10 mouse cellular contexts compared by ENCODE assay signal in the genomic region with DNA sequence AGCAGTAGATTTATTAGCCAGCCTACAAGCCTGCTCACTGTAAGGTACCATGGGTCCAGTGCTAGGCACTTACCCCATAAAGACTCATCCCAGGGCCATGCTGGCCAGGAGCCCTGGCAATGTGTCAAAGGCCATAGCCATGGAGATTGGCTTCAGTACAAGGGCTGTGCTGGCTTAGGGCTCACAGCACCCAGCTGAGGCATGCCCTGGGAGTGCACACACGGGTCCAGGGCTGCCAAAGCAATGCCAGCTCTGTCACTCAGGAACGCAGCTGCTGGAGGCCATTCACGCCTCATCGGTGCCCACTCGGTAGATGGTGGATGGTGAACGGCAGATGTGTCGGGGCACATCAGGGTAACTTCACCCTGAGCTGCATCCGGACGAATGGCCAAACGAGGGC. TPM values are rescaled to one million over a fixed set of nuclear protein-coding genes. Genes with fewer than 3 reads are reported as not detected.
A peak's percentile ranks its signal among the peaks of the same experiment; 100 is the strongest.
DNase-seq lines count a peak whose midpoint lies in the region; ATAC-seq and TF ChIP-seq lines count a peak whose summit lies in the region.
"Had no signal": no experiment of that assay in that cellular context is flagged by ENCODE, and none has a peak within 500 bp of the region (broad histone marks: within the 10 kb centered on the region; RNA-seq: fewer than 3 reads in every experiment).

No protein-coding gene starts in this region.

- no peak for ATAC-seq in kidney, embryonic 14.5 days (ENCODE audit: low FRiP score, low TSS enrichment)

- no peaks in the 10 kb centered on the region for H3K9me3 ChIP-seq in kidney, embryonic 14.5 days (ENCODE audit: control insufficient read depth, low read length)

- H3K27me3 ChIP-seq in kidney, embryonic 14.5 days (ENCODE audit: control insufficient read depth, insufficient read depth, low read length), result no peaks in the 10 kb centered on the region

- H3K36me3 ChIP-seq in kidney, embryonic 14.5 days (ENCODE audit: control insufficient read depth, insufficient read depth, low read length), result no peaks in the 10 kb centered on the region

- DNase-seq in kidney, adult 11 months, result peak; percentile 96
- peak; percentile 90 for DNase-seq in adrenal gland, postnatal 25 days
- DNase-seq in gastrocnemius, postnatal 25 days, result peak; percentile 78
- peak; percentile 65 to 76 for DNase-seq in layer of hippocampus, adult 2 months (ENCODE audit: low spot score in 2 of 2)
- DNase-seq in retina, postnatal 1 day, result peak; percentile 89
- no peak for DNase-seq in thymus, postnatal 36 days
- no peak for DNase-seq in lung, postnatal 14 days
- DNase-seq: lung, embryonic 14.5 days had no signal

- no peak overlapping the region for H3K9ac ChIP-seq in kidney, embryonic 14.5 days (ENCODE audit: low read depth, low read length)
- H3K9ac ChIP-seq: lung, embryonic 14.5 days had no signal

- no peak overlapping the region for H3K4me3 ChIP-seq in kidney, embryonic 14.5 days (ENCODE audit: low read length)
- no peak overlapping the region; the same call in 1 of the 2 replicates for H3K4me3 ChIP-seq in layer of hippocampus, adult 2 months

- no peak overlapping the region for H3K4me2 ChIP-seq in kidney, embryonic 14.5 days (replicated peaks; ENCODE audit: low read depth, low read length)
- H3K4me2 ChIP-seq: lung, embryonic 14.5 days had no signal

- 67% methylated on average over 10 of the region's 10 CpGs for WGBS in kidney, embryonic 14.5 days

- peak; percentile 16; the same call in 1 of the 2 replicates for TF ChIP-seq CTCF in layer of hippocampus, adult 2 months (conservative IDR thresholded peaks at IDR 0.05)

- H3K27ac ChIP-seq in kidney, embryonic 14.5 days (ENCODE audit: low read depth, low read length), result no peak overlapping the region
- peak overlapping the region; percentile 77 for H3K27ac ChIP-seq in layer of hippocampus, adult 2 months

- no peaks in the 10 kb centered on the region for H3K4me1 ChIP-seq in kidney, embryonic 14.5 days (ENCODE audit: control insufficient read depth, insufficient read depth, low read length)

RNA-seq across cellular contexts. Expression of a gene that starts 6.6 kb away (rescaled TPM):
- polyA plus RNA-seq in kidney, embryonic 14.5 days (2014; fragmentation: Nextera tagmentation; extraction: Ambion mirVana), result 94.0 and 174 TPM in 2 replicates
- 920 and 1,133 TPM in 2 replicates for total RNA-seq in adrenal gland, postnatal 25 days (2021)
- 10 to 100 TPM in 1 of 2 experiments, 1 to 10 TPM in 1; 9.1 to 25.6 TPM for total RNA-seq in gastrocnemius, postnatal 25 days (2021)
- 100 to 1,000 TPM; 162 to 164 TPM for total RNA-seq in layer of hippocampus, adult 2 months (2021)

RNA-seq across cellular contexts. Expression of a gene that starts 50.3 kb away (rescaled TPM):
- polyA plus RNA-seq in kidney, embryonic 14.5 days (2014; fragmentation: Nextera tagmentation; extraction: Ambion mirVana), result 3.1 and 5.1 TPM in 2 replicates
- total RNA-seq in adrenal gland, postnatal 25 days (2021), result 13.5 and 17.1 TPM in 2 replicates
- under 1 TPM; 0.27 to 0.64 TPM for total RNA-seq in gastrocnemius, postnatal 25 days (2021)
- 10 to 100 TPM; 51.9 to 52.2 TPM for total RNA-seq in layer of hippocampus, adult 2 months (2021)
- total RNA-seq: MEL had no signal

Comparison
In these comparisons a context has a peak if more than half of its experiments do, and no peak if none do; other contexts are left out.
1. DNase-seq: peak in kidney, adult 11 months (single experiment), adrenal gland, postnatal 25 days (single experiment), gastrocnemius, postnatal 25 days (single experiment), layer of hippocampus, adult 2 months (2 of 2) and retina, postnatal 1 day (single experiment); none in thymus, postnatal 36 days (0 of 2) and lung, postnatal 14 days (single experiment).
2. RNA of a gene that starts 6.6 kb away (total RNA-seq): 920 to 1,133 TPM in adrenal gland, postnatal 25 days and 162 to 164 TPM in layer of hippocampus, adult 2 months; 9.1 to 25.6 TPM in gastrocnemius, postnatal 25 days; every median in the first group is over 4 times any median in the second.